Mouse (Mus musculus): ENCODE results near the gene Ankrd33b. TPM values are rescaled to one million over a fixed set of nuclear protein-coding genes. Genes with fewer than 3 reads are reported as not detected.

Ankrd33b gene
- polyA plus RNA-seq, 1 experiment from 2014 or later = 0.74 TPM

DNA sequence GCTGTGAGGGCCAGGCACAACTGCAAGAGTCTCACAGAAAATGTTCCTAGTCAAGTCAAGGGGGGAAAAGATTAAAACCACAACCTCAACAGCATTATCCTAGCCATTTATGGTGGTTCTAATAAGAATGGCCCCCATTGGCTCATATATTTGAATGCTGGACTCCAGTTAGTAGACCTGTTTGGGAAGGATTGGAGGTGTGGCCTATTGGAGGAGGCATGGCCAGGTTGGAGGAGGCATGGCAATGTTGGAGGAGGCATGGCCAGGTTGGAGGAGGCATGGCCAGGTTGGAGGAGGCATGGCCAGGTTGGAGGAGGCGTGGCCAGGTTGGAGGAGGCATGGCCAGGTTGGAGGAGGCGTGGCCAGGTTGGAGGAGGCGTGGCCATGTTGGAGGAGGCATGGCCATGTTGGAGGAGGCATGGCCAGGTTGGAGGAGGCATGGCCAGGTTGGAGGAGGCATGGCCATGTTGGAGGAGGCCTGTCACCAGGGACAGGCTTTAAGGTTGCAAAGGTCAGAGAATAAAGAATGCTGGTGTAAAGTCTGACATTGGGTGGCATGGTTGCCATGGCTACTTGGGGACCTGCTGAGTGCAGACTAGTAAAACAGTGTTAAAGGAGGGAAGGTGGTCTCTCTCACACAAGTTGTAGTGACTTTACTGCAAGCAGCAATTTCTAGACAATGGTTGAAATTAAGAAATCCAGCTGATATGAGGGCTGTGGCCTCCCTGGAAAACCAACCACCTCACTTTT lies 50.3 kb downstream of the Ankrd33b start:
- Histone ChIP-seq H3K9ac (no peak overlapping the region), H3K36me3 (no peaks in the 10 kb centered on the region), H3K4me2 (no peak overlapping the region), H3K27ac (peak overlapping the region; percentile 68), H3K27me3 (no peaks in the 10 kb centered on the region), H3K9me3 (no peaks in the 10 kb centered on the region), H3K4me3 (no peak overlapping the region), H3K4me1 (peaks cover 27% of the 10 kb centered on the region)
- ATAC-seq (ENCODE audit: insufficient number of reproducible peaks, insufficient read depth, low FRiP score, low TSS enrichment, low read depth) = no peak
- 86% methylated on average over 3 of the region's 3 CpGs for WGBS

DNA sequence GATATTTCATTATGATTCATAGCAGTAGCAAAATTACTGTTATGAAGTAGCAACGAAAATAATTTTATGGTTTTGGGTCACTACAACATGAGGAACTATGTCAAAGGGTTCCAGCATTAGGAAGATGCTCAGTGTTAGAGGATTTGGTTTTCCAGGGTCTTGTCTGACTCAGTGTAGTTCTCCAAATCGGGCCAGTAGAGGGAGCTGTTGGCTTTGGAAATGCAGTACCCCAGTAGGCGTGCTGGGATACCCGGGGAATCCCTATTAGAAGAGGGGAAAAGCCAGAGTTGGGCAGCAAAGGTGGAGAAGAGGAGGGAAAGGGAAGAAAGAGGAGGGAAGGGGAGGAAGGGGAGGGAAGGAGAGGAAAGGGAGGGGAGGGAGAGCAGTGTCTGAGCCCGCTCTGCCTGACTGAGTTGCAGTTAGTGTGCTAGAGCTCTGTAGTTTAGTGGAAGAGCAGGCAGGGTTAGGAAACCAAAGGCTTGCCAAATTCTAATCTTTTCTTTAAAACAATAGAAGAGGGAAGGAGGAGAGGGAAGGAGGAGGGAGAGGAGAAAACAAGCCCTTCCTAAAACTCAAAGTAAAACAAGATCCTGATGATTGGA lies 51.8 kb downstream of the Ankrd33b start:
- peaks cover 27% of the 10 kb centered on the region for H3K4me1 ChIP-seq
- no peak overlapping the region for H3K27ac ChIP-seq
- 6% methylated on average over 5 of the region's 5 CpGs for WGBS
- no peak overlapping the region for H3K4me2 ChIP-seq
- H3K9ac ChIP-seq = no peak overlapping the region
- no peaks in the 10 kb centered on the region for H3K27me3 ChIP-seq
- H3K4me3 ChIP-seq = no peak overlapping the region
- H3K36me3 ChIP-seq = no peaks in the 10 kb centered on the region
- no peak for ATAC-seq (ENCODE audit: insufficient number of reproducible peaks, insufficient read depth, low FRiP score, low TSS enrichment, low read depth)
- H3K9me3 ChIP-seq = no peaks in the 10 kb centered on the region

DNA sequence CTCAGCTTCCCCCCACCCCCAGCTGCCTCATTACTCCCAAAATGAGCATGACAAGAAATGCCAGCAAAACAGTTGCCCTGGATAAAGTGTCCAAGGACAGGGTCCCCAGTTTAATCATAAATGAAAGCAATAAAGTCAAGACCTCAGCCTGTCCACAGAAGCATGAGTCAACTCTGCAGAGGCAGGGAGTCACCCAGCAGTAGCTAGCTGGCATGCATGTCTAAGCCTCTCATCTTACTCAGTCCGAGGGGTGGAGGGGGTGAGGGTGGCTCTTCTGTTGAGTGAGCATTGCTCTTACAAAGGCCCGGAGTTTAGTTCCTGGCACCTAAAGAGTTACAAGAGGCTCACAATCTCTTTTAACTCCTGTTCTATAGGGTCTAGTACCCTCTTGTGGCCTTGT lies 55.5 kb downstream of the Ankrd33b start:
- H3K27ac ChIP-seq = no peak overlapping the region
- no peak for ATAC-seq (ENCODE audit: insufficient number of reproducible peaks, insufficient read depth, low FRiP score, low TSS enrichment, low read depth)
- peaks cover 4% of the 10 kb centered on the region; the same call in 1 of the 2 replicates for H3K9me3 ChIP-seq
- 70% methylated on average over 2 of the region's 2 CpGs for WGBS
- H3K27me3 ChIP-seq = no peaks in the 10 kb centered on the region
- H3K4me2 ChIP-seq = no peak overlapping the region
- no peak overlapping the region for H3K4me3 ChIP-seq
- no peak overlapping the region for H3K9ac ChIP-seq
- H3K36me3 ChIP-seq = no peaks in the 10 kb centered on the region
- H3K4me1 ChIP-seq = no peaks in the 10 kb centered on the region

DNA sequence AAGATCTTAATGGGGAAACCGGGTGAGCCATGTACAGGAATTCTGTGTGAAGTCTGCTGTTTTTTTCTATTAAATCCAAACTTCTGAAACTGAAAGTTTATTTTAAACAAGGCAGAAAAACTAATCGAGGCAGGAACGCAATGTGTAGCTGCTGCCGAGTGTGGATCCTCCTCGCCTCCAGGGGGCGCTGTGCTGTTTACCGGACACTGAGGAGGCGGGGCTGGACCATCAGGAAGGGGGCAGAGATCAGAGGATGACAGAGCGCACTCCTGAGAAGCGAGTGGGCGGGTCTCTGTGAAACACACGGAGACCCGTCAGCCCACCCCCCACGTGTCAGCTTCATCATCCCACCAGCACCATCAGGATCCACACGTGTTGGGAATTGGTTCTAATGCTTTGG lies 58.0 kb downstream of the Ankrd33b start:
- no peaks in the 10 kb centered on the region for H3K27me3 ChIP-seq
- peaks cover 4% of the 10 kb centered on the region; the same call in 1 of the 2 replicates for H3K9me3 ChIP-seq
- H3K27ac ChIP-seq = no peak overlapping the region
- 65% methylated on average over 15 of the region's 15 CpGs for WGBS
- no peak overlapping the region for H3K4me3 ChIP-seq
- ATAC-seq (ENCODE audit: insufficient number of reproducible peaks, insufficient read depth, low FRiP score, low TSS enrichment, low read depth) = no peak
- H3K36me3 ChIP-seq = no peaks in the 10 kb centered on the region
- no peak overlapping the region for H3K9ac ChIP-seq
- peaks cover 3% of the 10 kb centered on the region; the same call in 1 of the 2 replicates for H3K4me1 ChIP-seq
- no peak overlapping the region for H3K4me2 ChIP-seq

DNA sequence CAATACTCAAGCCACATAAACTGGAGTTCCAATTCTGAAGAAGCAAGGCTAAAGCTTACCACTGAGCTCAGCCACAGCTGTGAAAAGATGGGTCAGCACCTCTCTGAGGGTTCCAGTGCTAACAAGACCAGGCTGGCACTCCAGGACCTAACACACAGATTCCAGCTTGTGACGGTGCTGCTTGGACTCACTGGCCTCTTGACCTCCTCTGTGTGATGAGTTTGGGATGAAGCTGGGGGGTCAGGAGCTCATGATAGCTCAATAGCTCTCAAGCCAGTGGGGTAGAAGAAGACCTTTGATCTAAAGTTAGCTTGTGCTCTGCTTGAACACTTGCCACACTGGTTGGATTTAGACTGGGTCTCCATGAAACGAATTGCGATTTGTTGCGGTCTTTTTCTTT lies 60.8 kb downstream of the Ankrd33b start:
- no peak overlapping the region for H3K9ac ChIP-seq
- ATAC-seq (ENCODE audit: insufficient number of reproducible peaks, insufficient read depth, low FRiP score, low TSS enrichment, low read depth) = no peak
- H3K9me3 ChIP-seq = peaks cover 4% of the 10 kb centered on the region; the same call in 1 of the 2 replicates

DNA sequence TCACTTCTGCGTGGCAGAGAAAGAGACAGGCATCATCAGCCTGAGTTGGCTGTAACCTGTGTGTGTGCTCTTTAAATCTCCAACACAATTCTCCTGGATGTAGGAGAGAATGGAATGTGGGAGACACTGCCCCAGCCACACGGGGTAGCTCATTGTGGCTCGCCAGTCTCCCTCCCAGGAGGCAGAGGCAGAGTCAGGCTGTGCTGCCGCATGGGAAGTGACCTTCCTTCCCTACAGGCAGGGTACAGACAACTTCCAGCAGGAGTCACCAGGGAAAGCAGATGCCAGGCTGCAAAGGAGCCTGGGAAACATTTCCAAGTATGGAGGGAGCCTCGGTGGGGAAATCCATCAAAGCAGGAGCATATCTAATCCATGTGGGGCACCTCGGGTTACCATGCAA lies 62.3 kb downstream of the Ankrd33b start:
- Histone ChIP-seq H3K27ac (no peak overlapping the region), H3K4me1 (peaks cover 7% of the 10 kb centered on the region), H3K9me3 (peaks cover 4% of the 10 kb centered on the region; the same call in 1 of the 2 replicates), H3K4me3 (no peak overlapping the region), H3K9ac (no peak overlapping the region), H3K36me3 (no peaks in the 10 kb centered on the region), H3K27me3 (0 out of 2 replicates have a peak, but pooled peaks cover 3% of the 10 kb centered on the region), H3K4me2 (no peak overlapping the region)
- ATAC-seq (ENCODE audit: insufficient number of reproducible peaks, insufficient read depth, low FRiP score, low TSS enrichment, low read depth) = no peak
- WGBS = 40% methylated on average over 6 of the region's 6 CpGs

More for the DNA sequence above, 60.8 kb downstream of the Ankrd33b start:
- Histone ChIP-seq H3K4me1 (peaks cover 7% of the 10 kb centered on the region), H3K27me3 (0 out of 2 replicates have a peak, but pooled peaks cover 3% of the 10 kb centered on the region), H3K4me2 (no peak overlapping the region), H3K27ac (no peak overlapping the region), H3K4me3 (no peak overlapping the region), H3K36me3 (no peaks in the 10 kb centered on the region)
- 66% methylated on average over 4 of the region's 4 CpGs for WGBS

DNA sequence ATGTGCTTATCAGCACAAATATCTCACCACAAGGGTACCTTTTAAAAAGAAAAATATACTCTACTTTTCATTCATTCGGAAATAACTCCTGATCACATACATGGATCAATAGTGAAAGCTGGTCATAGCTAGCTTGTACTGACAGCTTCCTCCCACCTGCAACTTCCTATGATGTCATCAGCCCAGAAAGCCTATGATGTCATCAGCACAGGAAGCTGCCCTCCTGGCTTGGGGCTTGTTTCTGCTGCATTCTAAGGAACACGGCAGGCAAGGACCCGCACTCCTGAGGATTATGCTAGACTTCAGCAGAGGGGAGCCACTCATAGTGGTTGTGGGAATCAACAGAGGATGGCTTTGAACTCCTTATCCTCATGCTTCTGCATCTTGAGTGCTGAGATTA lies 63.2 kb downstream of the Ankrd33b start:
- Histone ChIP-seq H3K4me1 (peaks cover 11% of the 10 kb centered on the region), H3K9me3 (peaks cover 4% of the 10 kb centered on the region; the same call in 1 of the 2 replicates), H3K4me2 (no peak overlapping the region), H3K4me3 (no peak overlapping the region), H3K9ac (no peak overlapping the region), H3K36me3 (no peaks in the 10 kb centered on the region), H3K27ac (no peak overlapping the region), H3K27me3 (peaks cover 7% of the 10 kb centered on the region; the same call in 1 of the 2 replicates)
- ATAC-seq (ENCODE audit: insufficient number of reproducible peaks, insufficient read depth, low FRiP score, low TSS enrichment, low read depth) = no peak
- 76% methylated on average over 3 of the region's 3 CpGs for WGBS

DNA sequence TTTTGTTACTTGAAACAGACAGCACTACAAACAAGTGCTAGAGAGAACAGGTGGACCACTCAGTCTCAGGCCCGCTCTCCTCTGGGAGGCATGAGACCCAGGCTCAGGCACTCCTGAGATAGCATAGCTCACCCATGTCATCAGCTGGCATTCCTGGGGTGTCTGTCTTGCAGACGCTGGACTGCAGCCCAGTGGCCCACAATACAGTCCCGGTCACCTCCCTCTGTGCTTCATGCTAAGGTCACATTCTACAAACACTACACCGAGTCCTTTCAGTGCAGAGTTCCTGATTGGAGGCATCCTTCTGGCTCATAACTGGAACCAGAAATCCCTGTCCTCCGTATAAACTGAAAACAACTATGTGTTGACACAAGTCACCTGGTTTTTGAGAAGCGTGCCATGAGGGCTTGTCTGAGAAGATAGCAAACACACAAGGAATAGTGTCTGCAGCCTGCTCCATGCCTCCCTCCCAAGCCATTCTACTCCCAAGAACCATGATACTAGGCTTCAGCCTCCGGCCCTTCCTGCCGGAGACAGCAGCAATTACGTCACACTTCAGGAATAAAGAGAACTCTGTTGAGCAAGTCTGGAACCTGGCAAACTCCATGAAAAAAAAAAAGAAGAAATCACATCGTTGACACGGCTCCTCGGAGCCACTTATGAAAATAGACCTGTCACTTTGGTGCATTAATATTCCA lies 65.1 kb downstream of the Ankrd33b start:
- Histone ChIP-seq H3K4me3 (no peak overlapping the region), H3K4me2 (no peak overlapping the region), H3K27ac (no peak overlapping the region), H3K9ac (no peak overlapping the region), H3K27me3 (peaks cover 25% of the 10 kb centered on the region), H3K9me3 (no peaks in the 10 kb centered on the region), H3K36me3 (no peaks in the 10 kb centered on the region), H3K4me1 (peaks cover 15% of the 10 kb centered on the region)
- no peak for ATAC-seq (ENCODE audit: insufficient number of reproducible peaks, insufficient read depth, low FRiP score, low TSS enrichment, low read depth)
- 38% methylated on average over 12 of the region's 12 CpGs for WGBS

DNA sequence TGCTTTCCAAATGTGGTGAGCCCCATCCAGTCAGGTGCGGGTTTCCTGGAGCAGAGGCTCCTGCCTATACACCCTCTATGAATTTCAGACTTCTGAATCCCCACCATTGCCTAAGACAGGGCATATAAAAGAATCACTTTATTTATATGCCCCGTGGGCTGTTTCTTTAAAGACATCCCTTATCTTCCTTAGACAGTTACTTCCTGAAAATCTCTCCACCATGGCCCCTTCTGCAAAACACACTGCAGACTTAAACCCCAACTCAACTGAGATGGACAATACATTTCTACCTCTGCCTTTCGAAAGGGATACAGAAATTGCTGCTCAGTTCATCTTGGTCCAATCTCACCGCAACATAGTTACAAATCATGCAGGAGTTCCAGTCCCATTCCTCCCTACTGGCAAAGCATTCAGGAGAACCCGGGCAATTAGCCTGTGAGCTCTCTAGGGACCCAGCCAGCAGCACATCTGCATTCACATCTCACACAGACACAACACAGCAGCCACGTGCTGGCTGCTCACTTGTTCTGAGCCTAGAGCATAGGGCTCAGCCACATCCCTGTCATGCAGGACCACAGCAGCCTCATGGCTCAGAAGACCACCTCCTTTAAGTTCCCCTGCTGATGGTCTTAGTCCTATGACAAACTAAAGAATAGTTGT lies 68.1 kb downstream of the Ankrd33b start:
- no peak overlapping the region for H3K4me2 ChIP-seq
- H3K27ac ChIP-seq = no peak overlapping the region
- H3K9ac ChIP-seq = no peak overlapping the region
- no peak overlapping the region for H3K4me3 ChIP-seq
- H3K27me3 ChIP-seq = peaks cover 53% of the 10 kb centered on the region
- H3K4me1 ChIP-seq = peaks cover 20% of the 10 kb centered on the region
- WGBS = 60% methylated on average over 6 of the region's 6 CpGs
- H3K36me3 ChIP-seq = no peaks in the 10 kb centered on the region
- ATAC-seq (ENCODE audit: insufficient number of reproducible peaks, insufficient read depth, low FRiP score, low TSS enrichment, low read depth) = no peak
- no peaks in the 10 kb centered on the region for H3K9me3 ChIP-seq

DNA sequence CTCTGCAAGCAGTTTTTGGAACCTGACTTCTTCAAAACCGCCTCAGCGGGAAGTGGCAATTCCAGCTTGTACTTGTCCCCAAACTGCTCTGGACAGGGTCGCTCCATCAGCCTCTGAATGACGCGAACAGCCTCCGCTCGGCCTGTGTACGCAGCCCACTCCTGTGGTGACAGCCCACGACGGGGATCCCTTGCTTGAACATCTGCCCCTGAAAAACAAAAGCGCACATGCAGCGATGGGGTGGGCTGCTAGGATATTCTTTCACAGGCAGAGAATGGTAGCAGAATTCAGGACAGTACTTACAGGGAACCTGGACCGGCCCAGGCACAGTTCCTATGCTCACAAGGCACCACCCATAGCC lies 69.8 kb downstream of the Ankrd33b start:
- no peak for ATAC-seq (ENCODE audit: insufficient number of reproducible peaks, insufficient read depth, low FRiP score, low TSS enrichment, low read depth)
- peak overlapping the region; percentile 32 for H3K4me3 ChIP-seq
- WGBS = 24% methylated on average over 13 of the region's 13 CpGs
- no peak overlapping the region for H3K27ac ChIP-seq
- H3K4me2 ChIP-seq = peak overlapping the region; percentile 56
- peaks cover 53% of the 10 kb centered on the region for H3K27me3 ChIP-seq
- H3K36me3 ChIP-seq = no peaks in the 10 kb centered on the region
- H3K4me1 ChIP-seq = peaks cover 24% of the 10 kb centered on the region
- no peak overlapping the region for H3K9ac ChIP-seq
- no peaks in the 10 kb centered on the region for H3K9me3 ChIP-seq
